Mouse (Mus musculus): Measurements from ENCODE around the gene Med12l. TPM values are rescaled to one million over a fixed set of nuclear protein-coding genes. Genes with fewer than 3 reads are reported as not detected.
"Not testable (repeated sequence)": the region's sequence is repeated elsewhere in the genome, so short reads cannot be mapped to it uniquely, and the experiment has no call there.

Gene Med12l
- polyA plus RNA-seq, 1 experiment from 2014 or later = 3.9 TPM

- Histone ChIP-seq H3K27me3 (replicated peaks; ENCODE audit: control insufficient read depth, insufficient read depth, low read length) (no peaks in the 10 kb centered on the region), H3K9ac (ENCODE audit: low read depth, low read length) (no peak overlapping the region), H3K9me3 (ENCODE audit: control insufficient read depth, low read length) (no peaks in the 10 kb centered on the region), H3K4me1 (ENCODE audit: control insufficient read depth, insufficient read depth, low read depth, low read length) (no peaks in the 10 kb centered on the region), H3K36me3 (ENCODE audit: control insufficient read depth, insufficient read depth, low read length) (no peaks in the 10 kb centered on the region), H3K4me2 (ENCODE audit: low read length) (no peak overlapping the region), H3K4me3 (ENCODE audit: low read length) (no peak overlapping the region), H3K27ac (ENCODE audit: low read depth, low read length) (no peak overlapping the region)
- no peak for ATAC-seq
Observed at GRCm38 (mm10) chr3:59139651-59140051, 134.0 kb downstream of the Med12l start.

DNA sequence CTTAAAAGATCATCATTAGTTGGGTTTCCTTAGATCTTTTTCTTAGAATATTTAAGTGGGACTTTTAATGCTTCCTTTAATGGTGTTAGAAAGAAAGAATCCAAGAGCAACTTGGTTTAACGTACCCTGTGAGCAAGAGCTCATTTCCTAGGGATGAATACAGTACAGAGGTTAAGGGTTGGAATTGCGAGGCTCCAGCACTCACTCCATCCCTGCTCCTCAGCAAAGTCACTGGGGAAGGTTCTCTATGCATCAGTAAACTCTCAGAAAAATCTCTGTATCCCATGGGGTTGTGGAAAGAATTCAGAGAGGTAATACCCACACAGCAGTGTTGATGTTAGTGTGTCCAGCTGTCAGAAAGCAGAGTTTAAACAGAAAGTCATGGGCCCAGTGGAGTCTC is 134.5 kb downstream of the Med12l start:
- no peak overlapping the region for H3K9ac ChIP-seq (ENCODE audit: low read depth, low read length)
- no peaks in the 10 kb centered on the region for H3K36me3 ChIP-seq (ENCODE audit: control insufficient read depth, insufficient read depth, low read length)
- no peak overlapping the region for H3K4me2 ChIP-seq (ENCODE audit: low read length)
- no peak for ATAC-seq
- H3K4me1 ChIP-seq (ENCODE audit: control insufficient read depth, insufficient read depth, low read depth, low read length) = no peaks in the 10 kb centered on the region
- H3K27me3 ChIP-seq (replicated peaks; ENCODE audit: control insufficient read depth, insufficient read depth, low read length) = no peaks in the 10 kb centered on the region
- no peak overlapping the region for H3K27ac ChIP-seq (ENCODE audit: low read depth, low read length)
- H3K9me3 ChIP-seq (ENCODE audit: control insufficient read depth, low read length) = no peaks in the 10 kb centered on the region
- no peak overlapping the region for H3K4me3 ChIP-seq (ENCODE audit: low read length)
- WGBS = 78% methylated on average over 2 of the region's 2 CpGs

- H3K27ac ChIP-seq (ENCODE audit: low read depth, low read length); ATAC-seq; H3K36me3 ChIP-seq (ENCODE audit: control insufficient read depth, insufficient read depth, low read length); H3K4me3 ChIP-seq (ENCODE audit: low read length); H3K9ac ChIP-seq (ENCODE audit: low read depth, low read length); H3K9me3 ChIP-seq (ENCODE audit: control insufficient read depth, low read length); H3K4me2 ChIP-seq (ENCODE audit: low read length); H3K4me1 ChIP-seq (ENCODE audit: control insufficient read depth, insufficient read depth, low read depth, low read length); H3K27me3 ChIP-seq (replicated peaks; ENCODE audit: control insufficient read depth, insufficient read depth, low read length): not testable (repeated sequence)
- 91% methylated on average over 4 of the region's 4 CpGs for WGBS
Observed at GRCm38 (mm10) chr3:59140941-59141340, 135.3 kb downstream of the Med12l start.

GRCm38 (mm10) chr3:59141507-59142305 is 136.1 kb downstream of the Med12l start:
- no peak overlapping the region for H3K4me3 ChIP-seq (ENCODE audit: low read length)
- H3K4me1 ChIP-seq (ENCODE audit: control insufficient read depth, insufficient read depth, low read depth, low read length) = no peaks in the 10 kb centered on the region
- no peak for ATAC-seq
- no peak overlapping the region for H3K9ac ChIP-seq (ENCODE audit: low read depth, low read length)
- H3K27ac ChIP-seq (ENCODE audit: low read depth, low read length) = no peak overlapping the region
- no peaks in the 10 kb centered on the region for H3K9me3 ChIP-seq (ENCODE audit: control insufficient read depth, low read length)
- H3K36me3 ChIP-seq (ENCODE audit: control insufficient read depth, insufficient read depth, low read length) = no peaks in the 10 kb centered on the region
- WGBS = 86% methylated on average over 8 of the region's 8 CpGs
- no peaks in the 10 kb centered on the region for H3K27me3 ChIP-seq (replicated peaks; ENCODE audit: control insufficient read depth, insufficient read depth, low read length)
- no peak overlapping the region for H3K4me2 ChIP-seq (ENCODE audit: low read length)

- no peak for ATAC-seq
- WGBS = 84% methylated on average over 5 of the region's 5 CpGs
Observed at GRCm38 (mm10) chr3:59145194-59145593, 139.6 kb downstream of the Med12l start.

GRCm38 (mm10) chr3:59149646-59150045 is 144.0 kb downstream of the Med12l start:
- Histone ChIP-seq H3K36me3 (ENCODE audit: control insufficient read depth, insufficient read depth, low read length) (no peaks in the 10 kb centered on the region), H3K4me3 (ENCODE audit: low read length) (no peak overlapping the region), H3K9me3 (ENCODE audit: control insufficient read depth, low read length) (no peaks in the 10 kb centered on the region), H3K27me3 (replicated peaks; ENCODE audit: control insufficient read depth, insufficient read depth, low read length) (no peaks in the 10 kb centered on the region), H3K27ac (ENCODE audit: low read depth, low read length) (no peak overlapping the region), H3K4me2 (ENCODE audit: low read length) (no peak overlapping the region), H3K4me1 (ENCODE audit: control insufficient read depth, insufficient read depth, low read depth, low read length) (no peaks in the 10 kb centered on the region), H3K9ac (ENCODE audit: low read depth, low read length) (no peak overlapping the region)
- ATAC-seq = no peak

More at GRCm38 (mm10) chr3:59145194-59145593, 139.6 kb downstream of the Med12l start:
- Histone ChIP-seq H3K4me3 (ENCODE audit: low read length) (no peak overlapping the region), H3K27ac (ENCODE audit: low read depth, low read length) (no peak overlapping the region), H3K4me2 (ENCODE audit: low read length) (no peak overlapping the region), H3K36me3 (ENCODE audit: control insufficient read depth, insufficient read depth, low read length) (no peaks in the 10 kb centered on the region), H3K27me3 (replicated peaks; ENCODE audit: control insufficient read depth, insufficient read depth, low read length) (no peaks in the 10 kb centered on the region), H3K4me1 (ENCODE audit: control insufficient read depth, insufficient read depth, low read depth, low read length) (no peaks in the 10 kb centered on the region), H3K9ac (ENCODE audit: low read depth, low read length) (no peak overlapping the region), H3K9me3 (ENCODE audit: control insufficient read depth, low read length) (no peaks in the 10 kb centered on the region)

- Histone ChIP-seq H3K4me3 (ENCODE audit: low read length) (no peak overlapping the region), H3K27ac (ENCODE audit: low read depth, low read length) (no peak overlapping the region), H3K36me3 (ENCODE audit: control insufficient read depth, insufficient read depth, low read length) (no peaks in the 10 kb centered on the region), H3K9me3 (ENCODE audit: control insufficient read depth, low read length) (no peaks in the 10 kb centered on the region), H3K9ac (ENCODE audit: low read depth, low read length) (no peak overlapping the region), H3K4me2 (ENCODE audit: low read length) (no peak overlapping the region), H3K4me1 (ENCODE audit: control insufficient read depth, insufficient read depth, low read depth, low read length) (no peaks in the 10 kb centered on the region), H3K27me3 (replicated peaks; ENCODE audit: control insufficient read depth, insufficient read depth, low read length) (no peaks in the 10 kb centered on the region)
- ATAC-seq = no peak
- WGBS = 99% methylated on average over 2 of the region's 2 CpGs
Observed at GRCm38 (mm10) chr3:59150624-59151023, 145.0 kb downstream of the Med12l start.

GRCm38 (mm10) chr3:59153424-59153823 is 147.8 kb downstream of the Med12l start, which contains the start of gene P2ry14:
Gene P2ry14 (minus strand): TSS chr3:59153618.
- WGBS = 88% methylated on average over 5 of the region's 5 CpGs
- no peak for ATAC-seq

DNA sequence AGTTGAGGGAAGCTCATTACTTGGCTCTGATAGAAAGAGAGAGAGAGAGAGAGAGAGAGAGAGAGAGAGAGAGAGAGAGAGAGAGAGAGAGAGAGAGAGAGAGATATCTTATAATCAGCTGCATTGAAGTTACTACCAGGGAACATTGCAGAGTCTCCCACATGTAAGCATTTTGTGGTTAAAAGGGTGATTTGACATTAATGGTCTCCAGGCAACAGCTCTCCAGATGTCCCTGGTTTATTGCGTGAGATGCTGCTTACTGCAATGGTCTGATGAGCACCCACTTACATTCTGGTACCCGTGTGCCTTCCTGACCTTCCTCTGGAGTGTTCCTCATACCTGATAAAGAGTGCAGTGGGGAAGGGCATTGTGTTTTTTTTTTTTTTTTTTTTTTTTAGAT is 149.3 kb downstream of the Med12l start:
- Histone ChIP-seq H3K9ac (ENCODE audit: low read depth, low read length) (no peak overlapping the region), H3K4me1 (ENCODE audit: control insufficient read depth, insufficient read depth, low read depth, low read length) (no peaks in the 10 kb centered on the region), H3K27ac (ENCODE audit: low read depth, low read length) (no peak overlapping the region), H3K9me3 (ENCODE audit: control insufficient read depth, low read length) (no peaks in the 10 kb centered on the region), H3K27me3 (replicated peaks; ENCODE audit: control insufficient read depth, insufficient read depth, low read length) (no peaks in the 10 kb centered on the region), H3K4me3 (ENCODE audit: low read length) (no peak overlapping the region), H3K36me3 (ENCODE audit: control insufficient read depth, insufficient read depth, low read length) (no peaks in the 10 kb centered on the region), H3K4me2 (ENCODE audit: low read length) (no peak overlapping the region)
- 73% methylated on average over 2 of the region's 2 CpGs for WGBS
- ATAC-seq = no peak

More at GRCm38 (mm10) chr3:59153424-59153823, 147.8 kb downstream of the Med12l start, which contains the start of gene P2ry14:
- Histone ChIP-seq H3K4me3 (ENCODE audit: low read length) (no peak within 1 kb of the TSS), H3K36me3 (ENCODE audit: control insufficient read depth, insufficient read depth, low read length) (no peaks in the 10 kb centered on the region), H3K4me2 (ENCODE audit: low read length) (no peak within 1 kb of the TSS), H3K9ac (ENCODE audit: low read depth, low read length) (no peak within 1 kb of the TSS), H3K4me1 (ENCODE audit: control insufficient read depth, insufficient read depth, low read depth, low read length) (no peaks in the 10 kb centered on the region), H3K27ac (ENCODE audit: low read depth, low read length) (no peak within 1 kb of the TSS), H3K27me3 (replicated peaks; ENCODE audit: control insufficient read depth, insufficient read depth, low read length) (no peaks in the 10 kb centered on the region), H3K9me3 (ENCODE audit: control insufficient read depth, low read length) (no peaks in the 10 kb centered on the region)

Measured in hindbrain, embryonic 16.5 days (tissue).